Mouse (Mus musculus) CD4-positive helper T cell, adult 2 months (primary cell): Measurements from ENCODE around the gene Stxbp4.
A peak's percentile ranks its signal among the peaks of the same experiment; 100 is the strongest.

Experiments used
- DNase-seq: peaks from one replicate; pipeline ENCODE4 v3.0.0-alpha.2; 2012; ENCODE audit warnings: low read depth, missing footprints, low spot score

Gene Stxbp4

DNA sequence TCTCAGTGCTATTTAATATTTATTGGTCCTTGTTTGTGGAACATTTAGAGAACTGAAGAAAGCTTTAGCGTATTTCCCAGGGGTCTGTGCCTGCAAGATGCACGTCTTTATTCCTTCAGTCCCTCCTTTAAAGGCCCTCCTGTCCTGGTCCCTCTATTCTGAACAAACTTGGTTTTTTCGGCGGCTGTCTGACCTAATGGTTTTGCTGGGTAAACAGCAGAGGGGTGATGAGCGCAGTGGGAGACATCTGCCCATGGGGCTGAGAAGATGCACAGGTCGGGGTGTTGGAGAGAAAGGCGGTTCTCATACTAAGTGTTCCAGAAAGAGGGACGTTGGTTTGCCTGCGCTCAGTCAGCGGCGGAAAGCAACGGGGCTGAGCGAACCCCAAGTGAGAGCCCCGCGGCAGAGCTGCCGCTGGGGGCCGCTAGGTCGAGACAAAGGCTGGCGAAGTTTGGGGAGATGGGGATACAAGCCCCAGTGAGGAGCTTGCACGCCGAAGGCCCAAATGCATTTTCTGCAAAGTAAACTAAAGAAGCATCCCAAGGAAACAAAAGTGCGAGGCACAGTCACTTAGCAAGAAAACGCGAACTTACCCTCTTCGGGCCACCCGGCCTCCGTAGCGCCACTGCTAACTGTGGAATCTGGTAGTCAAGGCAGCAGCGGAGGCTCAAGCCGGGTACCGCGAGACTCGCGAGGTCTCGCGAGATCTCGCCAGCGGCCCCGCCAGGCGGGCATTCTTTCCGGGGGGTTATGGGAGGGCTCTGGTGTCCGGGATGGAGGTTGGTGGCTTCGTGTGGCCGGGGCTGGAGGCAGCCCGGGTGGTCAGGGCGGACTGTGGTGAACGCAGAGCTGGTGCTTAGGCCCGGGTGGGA, at the start of gene Stxbp4, which contains the start of gene Cox11:
TSS of gene Stxbp4 (minus strand) at position 645 of the 872 bp plus-strand sequence.
TSS of gene Cox11 (plus strand) at position 734 of the 872 bp plus-strand sequence.
- peak; percentile 96 for DNase-seq

DNA sequence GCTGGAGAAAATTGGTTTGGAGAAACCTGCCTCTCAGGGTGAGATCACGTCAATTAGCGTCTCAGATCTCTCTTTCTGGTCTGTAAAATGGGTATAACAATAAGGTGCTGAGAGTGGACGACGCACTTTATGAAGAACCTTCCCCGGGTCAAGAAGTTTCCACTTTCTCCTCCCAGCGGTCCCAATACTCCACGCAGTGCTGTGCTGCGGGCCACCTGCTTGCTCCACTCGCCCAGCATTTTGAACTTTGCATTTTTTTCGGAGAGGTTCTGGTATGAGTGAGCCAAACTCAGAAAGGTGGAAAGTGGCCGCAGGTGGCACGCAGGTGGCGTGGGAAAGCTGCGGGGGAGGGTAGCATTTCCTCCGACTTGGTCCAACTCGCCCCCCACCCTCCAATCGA, 49.2 kb upstream of the Stxbp4 start:
- DNase-seq = no peak

DNA sequence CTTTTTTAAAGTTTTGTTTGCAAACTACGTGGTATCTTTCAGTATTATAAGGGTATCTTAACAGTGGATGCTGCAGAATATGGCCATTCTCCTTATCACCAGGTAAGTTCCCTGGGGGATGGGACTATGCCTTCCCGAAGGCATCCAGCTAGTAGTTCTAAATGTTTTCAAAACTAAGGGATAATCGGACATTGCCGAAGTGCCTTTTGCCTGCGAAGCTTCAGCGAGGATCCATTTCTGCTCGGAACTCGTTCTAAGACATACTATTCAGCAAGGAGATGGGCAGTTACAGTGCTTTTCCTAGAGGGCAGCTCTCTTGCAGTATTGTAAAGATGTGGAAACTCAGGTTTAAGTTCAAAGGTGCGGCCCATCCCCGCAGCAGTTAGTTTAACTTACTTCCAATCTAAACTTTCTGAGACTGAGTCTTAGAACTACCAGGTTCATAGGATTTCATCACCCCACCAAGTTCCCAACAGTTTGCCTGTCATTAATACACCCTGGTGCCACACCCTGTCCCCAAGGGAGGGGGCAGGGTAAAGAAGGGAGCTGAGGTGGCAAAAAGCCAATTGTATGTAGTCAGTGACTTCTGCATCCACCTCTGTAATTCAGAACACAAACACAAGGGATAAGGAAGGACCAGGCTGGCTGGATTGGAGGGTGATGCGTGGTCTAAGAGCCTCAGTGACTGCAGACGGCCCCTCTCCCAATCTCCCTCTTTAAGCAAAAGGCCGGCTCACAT, 48.6 kb upstream of the Stxbp4 start:
- no peak for DNase-seq

DNA sequence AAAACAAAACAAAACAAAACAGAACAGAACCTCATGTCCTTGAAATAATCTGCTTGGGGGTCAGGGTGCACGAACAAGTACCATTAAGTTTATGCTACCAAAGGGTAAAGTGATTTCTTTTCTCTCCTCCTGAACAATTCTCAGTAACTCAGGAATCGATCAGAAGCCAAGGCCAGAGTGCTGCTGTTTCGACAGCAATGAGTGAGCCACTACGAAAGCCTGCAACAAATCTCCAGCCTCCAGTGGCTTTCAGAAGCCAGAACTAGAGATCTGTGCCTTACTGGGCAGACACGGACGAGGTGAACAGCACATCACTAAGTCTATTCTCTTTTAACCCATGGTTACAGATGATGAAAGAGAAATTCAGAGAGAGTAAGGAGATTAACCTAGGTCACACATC, 47.3 kb upstream of the Stxbp4 start:
- DNase-seq = no peak

DNA sequence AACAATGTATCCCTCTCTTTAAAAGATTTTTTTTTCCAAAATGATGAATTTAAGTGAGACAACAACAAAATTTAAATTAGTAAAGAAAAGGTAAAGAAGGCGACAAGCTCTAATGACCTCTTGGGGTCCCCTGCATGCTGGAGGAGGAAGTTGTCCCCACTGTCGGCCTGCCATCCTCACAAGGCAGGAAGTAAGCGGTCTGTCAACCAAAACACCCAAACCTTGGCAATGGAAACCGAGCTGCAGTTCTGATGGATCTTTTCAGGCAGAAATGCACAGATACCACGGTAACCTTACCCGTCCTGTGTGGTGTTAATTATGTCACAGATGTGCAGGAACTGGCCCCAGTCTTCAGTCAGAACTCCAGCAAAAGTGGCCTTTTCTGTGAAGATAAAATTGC, 46.9 kb upstream of the Stxbp4 start:
- no peak for DNase-seq

DNA sequence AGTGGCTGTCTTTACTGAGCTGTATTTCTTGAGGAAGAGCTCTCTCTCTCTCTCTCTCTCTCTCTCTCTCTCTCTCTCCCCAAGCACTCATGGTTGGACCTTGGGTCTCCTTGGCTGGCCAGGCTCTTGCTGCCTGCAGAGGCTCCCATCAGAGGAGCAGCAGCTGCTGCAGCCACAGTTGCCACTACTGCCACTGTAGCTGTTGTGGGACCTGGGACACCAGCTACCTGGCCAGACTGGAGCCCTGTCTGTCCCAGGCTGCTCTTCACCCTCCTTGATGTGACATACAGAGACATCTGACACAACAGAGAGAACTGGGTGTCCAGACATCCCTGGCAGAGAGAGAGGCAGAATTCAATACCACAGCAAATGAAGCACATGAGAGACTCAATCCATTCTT, 43.3 kb upstream of the Stxbp4 start:
- no peak for DNase-seq

DNA sequence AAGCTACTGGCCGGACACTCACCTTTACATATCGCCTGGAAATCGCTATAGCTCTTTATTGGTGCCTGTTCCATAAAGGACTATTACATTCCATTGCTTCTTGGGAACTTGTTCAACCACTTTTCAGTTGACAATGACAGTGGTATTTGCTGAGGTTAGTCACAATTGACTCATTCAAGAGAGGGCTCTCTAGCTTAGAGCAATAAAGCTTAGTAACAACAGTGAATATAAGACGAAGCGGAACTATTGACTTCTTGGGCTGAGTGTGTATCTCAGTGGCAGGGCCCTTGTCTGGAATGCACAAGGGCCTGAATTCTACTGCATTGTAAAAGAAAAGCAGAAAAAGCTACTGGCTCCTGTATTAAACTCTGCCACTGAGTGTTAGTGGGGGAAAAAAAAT, 40.7 kb upstream of the Stxbp4 start:
- DNase-seq = no peak

DNA sequence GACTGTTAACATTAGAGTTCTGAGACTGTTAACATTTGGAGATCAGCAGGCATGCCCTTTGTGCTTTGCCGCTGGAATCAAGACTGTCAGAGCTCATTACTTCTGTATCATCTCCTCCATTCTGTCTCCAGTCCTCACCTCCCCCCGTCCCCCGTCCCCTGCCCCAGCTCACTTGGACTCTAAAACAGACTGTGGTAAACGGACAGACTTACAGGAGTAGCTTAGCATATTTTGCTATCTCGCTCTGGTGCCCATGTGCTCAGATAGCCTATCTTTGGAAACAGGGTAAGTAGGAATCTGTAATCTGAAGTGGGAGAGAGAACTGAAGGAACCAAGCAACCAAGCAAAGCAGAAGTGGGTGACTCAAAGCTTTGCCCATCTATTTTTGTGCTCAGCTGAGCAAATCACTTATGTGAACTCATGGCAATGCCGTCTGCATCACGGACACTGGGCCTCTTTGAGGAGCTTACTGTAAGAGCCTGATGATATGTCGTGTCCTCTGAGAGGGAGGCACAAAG, 39.9 kb upstream of the Stxbp4 start:
- DNase-seq = no peak

DNA sequence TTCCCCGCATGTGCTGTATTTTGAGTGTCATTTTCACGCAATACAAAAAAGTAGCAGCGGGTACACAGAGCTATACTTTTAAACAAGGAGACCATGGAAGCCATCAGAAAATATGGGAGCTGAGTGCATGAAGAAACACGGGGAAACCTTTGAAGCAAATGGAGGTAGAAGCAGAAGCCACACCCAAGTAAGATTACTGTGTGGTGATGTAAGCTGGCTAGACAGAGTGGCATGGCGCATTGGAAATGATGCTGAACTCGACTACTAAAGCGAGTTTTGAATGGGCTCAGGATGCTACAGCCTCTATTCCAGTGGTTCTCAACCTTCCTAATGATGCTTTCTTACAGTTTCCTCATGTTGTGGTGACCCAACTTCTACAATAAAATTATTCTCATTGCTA, 39.1 kb upstream of the Stxbp4 start:
- DNase-seq = no peak

DNA sequence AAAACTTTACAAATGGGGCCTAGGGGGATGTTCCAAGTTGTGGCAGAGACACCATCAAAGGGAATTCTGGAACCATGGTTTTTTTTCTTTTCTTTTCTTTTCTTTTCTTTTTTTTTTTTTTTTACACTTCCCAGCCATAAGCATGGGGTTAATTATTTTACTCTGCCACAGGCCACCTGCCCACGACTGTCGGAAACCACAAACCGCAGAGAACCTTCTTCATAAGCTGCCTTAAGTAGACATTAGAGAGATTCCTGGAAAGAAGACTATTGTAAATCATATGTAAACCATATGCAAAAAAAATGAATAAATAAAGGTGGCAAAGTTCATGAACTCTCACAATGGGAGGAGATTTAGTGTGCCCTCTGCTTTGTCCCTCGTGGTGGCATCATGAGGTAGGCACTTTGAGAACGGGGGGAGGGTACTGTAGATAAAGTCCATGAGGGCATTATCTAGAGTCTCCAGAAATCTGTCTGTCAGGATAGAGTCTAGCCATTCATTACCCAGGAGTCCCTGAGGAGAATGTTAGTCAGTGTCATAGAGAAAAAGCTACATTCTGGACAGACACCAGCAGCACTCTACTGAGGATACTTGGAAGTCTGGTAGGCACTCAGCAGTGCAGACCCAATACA, 37.7 kb upstream of the Stxbp4 start:
- peak; percentile 17 for DNase-seq

DNA sequence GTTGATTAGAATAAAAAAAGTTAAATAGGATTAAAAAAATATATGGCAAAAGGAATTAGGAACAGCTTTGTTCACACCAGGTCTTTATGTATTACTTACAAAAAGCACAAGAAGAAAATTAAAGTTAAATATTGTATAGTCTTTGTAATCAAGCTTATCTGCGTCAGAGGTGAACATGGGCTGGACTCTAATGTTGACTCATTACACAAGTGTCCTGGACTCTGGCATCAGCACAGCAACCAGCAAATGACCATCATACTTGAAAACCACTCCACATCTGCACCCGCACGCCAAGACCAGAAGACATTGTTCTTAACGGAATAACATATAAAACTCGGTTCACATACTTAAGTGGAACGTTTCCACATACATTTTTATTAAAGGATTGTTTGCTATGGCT, 29.4 kb upstream of the Stxbp4 start:
- no peak for DNase-seq

DNA sequence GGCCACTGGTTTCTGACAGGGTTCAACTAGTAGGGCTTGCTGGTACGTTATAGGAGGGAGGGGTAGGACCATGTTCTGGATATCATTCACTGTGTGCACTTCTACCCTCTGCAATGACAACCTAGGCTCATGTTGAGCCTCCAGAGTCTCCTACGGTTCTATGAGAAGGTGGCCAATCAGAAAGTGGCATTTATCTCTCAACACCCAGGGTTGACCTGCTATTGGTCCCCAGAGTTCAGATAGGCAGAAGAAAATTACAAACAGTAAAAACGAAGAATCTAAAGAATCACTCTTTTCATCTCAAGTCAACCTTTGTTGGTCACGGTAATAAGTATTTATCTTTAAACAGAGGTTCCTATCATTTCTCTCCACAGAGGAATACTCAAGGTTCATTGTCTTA, 29.0 kb upstream of the Stxbp4 start:
- DNase-seq = no peak

DNA sequence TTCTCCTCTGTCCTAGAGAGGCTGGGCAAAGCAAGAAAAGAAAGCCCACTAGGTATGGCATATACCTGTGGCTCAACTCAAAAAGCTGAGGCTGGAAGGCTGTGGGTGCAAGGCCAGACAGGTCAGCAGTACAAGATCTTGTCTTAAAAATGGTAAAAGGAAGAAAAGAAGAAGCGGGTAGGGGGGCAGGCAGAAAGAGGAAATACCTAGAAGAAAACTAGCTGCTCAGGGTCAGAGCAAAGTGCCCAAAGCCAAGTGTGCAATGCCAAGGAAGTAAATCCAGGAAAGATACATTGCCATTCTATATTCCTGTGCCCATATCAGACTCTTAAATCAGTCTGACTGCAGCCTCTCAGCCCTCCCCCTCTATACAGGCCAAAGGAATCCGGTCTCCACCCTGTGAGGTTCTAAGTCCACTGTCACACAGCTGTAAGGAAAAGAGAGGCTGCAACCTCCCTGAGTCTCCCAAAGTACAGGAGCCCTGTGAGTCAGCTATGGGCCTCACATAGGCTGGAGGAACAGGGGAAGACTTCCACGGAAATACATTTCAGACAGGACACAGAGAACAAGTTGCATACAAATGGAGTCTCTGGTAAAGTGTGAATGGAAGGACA, 28.4 kb upstream of the Stxbp4 start:
- DNase-seq = no peak

DNA sequence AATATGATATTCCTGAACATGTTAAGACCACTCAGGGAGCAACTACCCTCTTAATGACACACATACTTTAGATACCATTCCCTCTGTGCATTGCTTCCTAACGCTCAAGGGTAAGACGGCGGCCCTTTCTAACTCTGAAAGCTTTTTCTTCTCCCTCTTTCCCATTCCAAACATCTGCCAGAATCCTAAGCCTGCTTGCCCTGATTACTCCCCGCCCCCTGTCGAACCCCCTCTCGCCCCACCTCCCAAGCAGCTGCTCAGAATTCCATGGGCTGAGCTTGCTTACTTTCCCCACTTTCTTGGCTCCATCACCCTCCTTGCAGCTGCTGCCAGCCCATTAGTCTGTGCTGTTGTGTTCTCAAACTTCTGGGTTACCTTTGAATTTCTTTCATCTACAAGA, 27.3 kb upstream of the Stxbp4 start:
- DNase-seq = no peak

DNA sequence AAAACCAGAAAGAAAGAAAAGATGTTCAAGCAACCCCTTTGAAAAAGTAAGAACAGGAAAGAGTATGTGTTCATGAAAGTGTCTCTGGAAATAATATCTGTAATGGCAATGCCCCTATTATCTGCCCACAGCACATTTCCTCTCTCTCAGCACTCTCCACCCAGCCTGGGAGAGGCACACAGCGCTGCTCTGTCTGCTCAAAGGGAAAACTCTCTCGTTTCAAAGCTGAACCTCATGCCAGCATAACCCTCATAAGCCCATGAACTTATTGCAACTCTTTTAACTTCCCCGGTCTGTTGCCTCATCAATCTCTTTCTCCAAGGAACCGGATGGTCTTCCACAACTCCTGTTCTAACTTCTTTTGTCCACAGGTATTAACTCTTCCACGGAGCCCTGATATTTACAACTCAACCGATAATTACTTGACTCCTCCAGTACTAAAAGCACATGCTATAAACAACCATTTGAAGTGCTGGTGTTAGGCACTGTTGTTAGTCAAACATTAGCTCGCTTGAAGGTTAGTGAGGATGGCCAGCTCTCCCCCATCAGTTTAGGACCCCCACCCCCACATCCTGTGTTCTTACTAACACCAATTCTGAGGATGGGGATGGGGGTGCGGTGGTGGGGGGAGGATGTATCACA, 26.6 kb upstream of the Stxbp4 start:
- no peak for DNase-seq

DNA sequence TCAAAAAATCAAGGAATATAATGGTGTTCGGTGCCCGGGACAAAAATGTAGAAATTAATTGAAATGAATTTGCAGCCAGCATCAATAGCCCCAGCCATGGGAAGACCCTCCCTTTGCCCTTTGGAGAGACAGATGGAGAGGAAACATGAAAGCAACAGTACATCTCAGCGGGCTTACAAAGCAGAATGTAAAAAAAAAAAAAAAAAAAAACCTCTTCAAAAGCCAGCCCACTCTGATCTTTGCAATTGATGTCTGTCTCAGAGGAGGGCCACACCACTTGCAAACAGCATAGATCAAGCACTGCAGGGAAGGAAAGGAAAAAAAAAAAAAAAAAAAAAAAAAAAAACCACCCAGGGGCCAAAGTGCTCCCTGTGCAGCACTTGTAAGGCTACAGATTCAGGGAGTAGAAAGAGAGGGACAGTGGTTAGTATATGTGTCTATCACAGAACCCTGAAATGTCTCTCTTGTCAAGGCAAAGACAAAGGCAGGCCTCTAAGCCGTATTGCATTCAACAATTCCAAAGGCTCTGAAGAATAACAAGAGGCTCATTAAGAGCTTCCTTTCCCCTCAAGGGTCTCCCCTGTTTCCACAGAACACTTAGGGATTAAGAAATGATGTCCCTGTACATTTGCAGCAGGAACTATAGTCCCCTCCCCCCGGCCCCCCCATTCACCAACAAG, 25.9 kb upstream of the Stxbp4 start:
- DNase-seq = no peak

DNA sequence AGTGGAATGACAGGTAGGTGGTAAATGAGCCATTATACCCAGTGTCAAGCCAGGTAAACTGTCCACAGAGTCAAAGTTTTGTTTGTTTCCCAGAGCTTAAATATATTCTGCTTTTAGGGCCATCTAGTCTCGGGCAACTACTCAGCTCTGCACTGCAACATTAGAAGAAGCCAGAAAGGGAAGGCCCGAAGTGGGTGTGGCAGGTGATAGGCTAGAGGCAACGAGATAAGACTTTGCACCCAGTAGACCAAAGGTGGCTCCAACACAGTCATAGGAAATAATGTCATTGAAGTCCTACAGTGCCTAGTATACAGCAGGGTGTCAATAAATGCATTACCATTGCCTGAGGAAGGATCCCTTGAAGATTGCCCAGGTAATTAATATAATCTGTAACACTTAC, 25.2 kb upstream of the Stxbp4 start:
- no peak for DNase-seq

DNA sequence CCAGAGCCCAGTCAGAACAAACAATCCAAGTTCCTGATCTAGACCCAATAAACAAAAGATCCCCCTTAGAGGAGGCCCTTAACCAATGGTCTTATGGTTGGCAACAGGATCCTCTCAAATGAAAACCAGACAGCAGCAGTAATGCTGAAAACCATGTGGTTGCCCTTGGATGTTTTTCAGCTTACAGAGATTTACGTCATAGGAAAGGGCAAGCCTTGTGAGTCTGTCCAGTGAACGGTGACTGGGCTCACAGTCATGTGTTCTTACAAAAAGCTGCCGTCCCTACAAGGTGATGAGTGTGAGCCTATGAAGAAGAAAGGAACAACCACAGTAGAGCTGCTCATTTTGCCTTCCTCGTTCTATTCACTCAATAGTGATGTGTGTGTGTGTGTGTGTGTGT, 22.8 kb upstream of the Stxbp4 start:
- DNase-seq = no peak

DNA sequence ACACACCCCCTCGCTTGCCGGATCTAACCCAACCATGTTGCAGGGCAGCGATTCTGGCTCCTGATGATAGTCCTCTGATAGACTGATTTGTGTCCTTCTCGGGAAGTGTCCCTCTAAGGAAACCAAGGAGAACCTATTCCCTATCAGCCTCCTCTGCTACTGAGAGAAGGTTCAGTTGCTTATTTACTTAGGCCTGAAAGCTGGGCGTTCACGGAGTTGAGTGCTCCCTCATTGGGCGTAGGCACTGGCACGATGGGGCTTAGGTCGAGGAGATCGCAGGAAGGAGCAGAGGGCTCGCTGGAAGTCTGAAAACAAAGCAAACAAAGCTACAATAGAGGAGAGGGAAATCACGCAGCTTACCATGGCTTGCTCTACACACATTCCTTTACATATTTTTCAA, 19.6 kb upstream of the Stxbp4 start:
- DNase-seq = no peak

DNA sequence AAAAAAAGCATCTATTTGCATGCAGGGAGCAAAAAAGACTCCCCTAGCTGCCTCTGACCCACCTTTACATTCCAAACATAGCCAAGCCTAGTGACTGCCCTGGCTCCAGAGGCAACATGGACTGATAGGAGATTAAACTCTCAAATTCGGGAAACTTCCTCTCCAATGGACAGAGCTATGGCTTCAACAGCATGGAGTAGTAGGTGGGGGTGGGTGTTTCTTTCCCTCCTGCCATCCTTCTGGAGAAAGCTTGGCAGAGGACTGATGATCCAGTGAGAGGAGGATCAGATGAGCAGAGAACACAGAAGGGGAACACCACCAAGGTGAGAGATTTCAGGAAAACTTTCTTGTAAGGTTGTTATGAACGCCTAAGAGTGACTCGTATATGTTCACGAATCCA, 14.7 kb upstream of the Stxbp4 start:
- DNase-seq = no peak
